Mouse (Mus musculus) spleen, embryonic (tissue): Measurements from ENCODE around the gene Olfr60.

Experiments used
- CTCF ChIA-PET: fragments of 350-600 bp; sonication (Branson Sonifier 250); formaldehyde crosslinking; loops from one replicate; lab custom pipeline; 2022; lab: Charles Lee

Olfr60 gene

DNA sequence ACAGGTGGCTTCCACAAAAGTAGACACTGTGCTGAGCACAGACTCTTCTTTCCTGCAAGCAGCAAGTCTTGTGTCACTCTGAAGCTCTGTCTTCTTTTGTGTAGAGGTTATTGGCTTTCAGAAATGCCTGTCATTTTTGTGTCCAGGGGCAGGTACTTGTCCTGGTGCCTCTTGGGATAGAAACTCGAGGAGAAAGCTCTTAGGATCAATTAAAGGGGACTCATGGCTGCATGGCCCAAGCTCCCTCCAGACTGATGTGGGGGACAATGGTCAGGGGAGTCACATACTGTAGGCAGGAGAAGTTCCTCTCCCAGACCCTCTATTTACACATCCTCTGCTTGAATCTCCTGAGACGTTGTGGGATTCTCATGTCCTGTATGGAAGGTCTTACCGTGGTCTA lies at the start of gene Olfr60:
Gene Olfr60 (minus strand): TSS at position 101 of the 400 bp plus-strand sequence.
- CTCF ChIA-PET: no interaction called here

- CTCF ChIA-PET: no interaction called here
Measured at GRCm38 (mm10) chr7:140402818-140403217, 41.3 kb upstream of the Olfr60 start, which contains the start of gene Olfr531. Gene Olfr531, minus strand, starts transcription at chr7:140402918.

- CTCF ChIA-PET: no interaction called here
Measured at GRCm38 (mm10) chr7:140376911-140377310, 15.4 kb upstream of the Olfr60 start.

DNA sequence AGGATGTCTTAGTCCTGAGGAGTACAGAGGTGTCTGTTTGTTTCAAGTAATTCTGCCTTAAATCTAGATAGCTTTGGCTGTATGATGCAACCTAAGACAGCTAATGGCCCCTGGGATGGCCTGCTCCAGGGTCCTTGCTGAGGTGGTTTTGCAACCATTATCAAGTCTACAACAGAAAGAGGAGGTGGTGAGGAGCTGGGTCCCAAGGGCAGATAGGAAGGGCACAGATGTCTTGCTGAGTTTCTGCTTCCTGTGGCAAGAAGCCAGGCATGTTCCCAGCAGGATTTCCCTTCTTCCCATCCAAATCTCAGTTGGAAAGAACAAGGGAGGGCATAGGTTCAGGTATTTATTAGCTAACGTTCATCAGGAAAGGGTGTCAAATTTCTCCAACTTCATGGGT lies 14.8 kb upstream of the Olfr60 start, which contains the start of gene Olfr530:
Gene Olfr530 (minus strand): TSS at position 101 of the 400 bp plus-strand sequence.
- CTCF ChIA-PET: no interaction called here

DNA sequence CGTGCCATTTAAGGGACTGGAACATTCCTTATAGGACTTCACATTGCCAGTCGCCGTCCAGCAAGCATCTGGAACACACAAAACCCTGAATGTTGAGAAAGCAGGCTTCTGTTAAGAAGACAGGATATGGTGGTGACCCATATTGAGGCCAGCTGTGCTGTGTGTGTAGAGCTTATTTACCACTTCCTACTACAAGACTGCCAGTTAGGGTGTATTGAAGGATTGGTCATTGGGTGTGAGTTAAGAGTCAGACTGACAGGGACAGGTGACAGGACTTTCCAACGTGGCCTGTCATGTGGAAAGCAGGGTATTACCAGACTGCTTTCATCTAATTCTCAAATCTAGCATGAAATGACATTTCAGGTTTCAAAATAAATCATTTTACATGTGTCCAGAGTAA lies 12.8 kb upstream of the Olfr60 start:
- CTCF ChIA-PET: interaction anchor here (0.5 kb wide), 1 partner anchor 1462 kb away, joined by 3 read pairs; no protein-coding TSS in a partner anchor

DNA sequence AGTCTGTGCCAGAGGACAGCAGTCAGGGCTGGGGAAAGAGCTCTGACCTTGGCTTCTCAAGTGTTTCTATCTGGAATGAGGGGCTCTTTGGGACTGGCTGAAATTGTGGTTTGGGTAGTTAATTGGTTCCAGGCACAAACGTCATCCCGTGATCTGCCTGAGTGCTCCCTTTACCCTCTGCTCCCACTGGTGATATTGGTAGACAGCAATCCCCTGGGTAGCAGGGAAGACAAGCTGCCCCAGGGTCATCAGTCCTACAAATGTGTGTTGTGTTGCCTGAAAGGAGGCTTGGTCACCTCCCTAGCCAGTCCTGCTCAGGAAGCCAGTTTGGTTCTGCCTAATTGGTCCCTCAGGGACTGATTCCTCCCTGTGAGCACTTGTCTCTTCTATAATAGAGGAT lies 27.8 kb downstream of the Olfr60 start, which contains the start of gene Olfr527:
Gene Olfr527 (plus strand): TSS at position 301 of the 400 bp plus-strand sequence.
- CTCF ChIA-PET: no interaction called here

DNA sequence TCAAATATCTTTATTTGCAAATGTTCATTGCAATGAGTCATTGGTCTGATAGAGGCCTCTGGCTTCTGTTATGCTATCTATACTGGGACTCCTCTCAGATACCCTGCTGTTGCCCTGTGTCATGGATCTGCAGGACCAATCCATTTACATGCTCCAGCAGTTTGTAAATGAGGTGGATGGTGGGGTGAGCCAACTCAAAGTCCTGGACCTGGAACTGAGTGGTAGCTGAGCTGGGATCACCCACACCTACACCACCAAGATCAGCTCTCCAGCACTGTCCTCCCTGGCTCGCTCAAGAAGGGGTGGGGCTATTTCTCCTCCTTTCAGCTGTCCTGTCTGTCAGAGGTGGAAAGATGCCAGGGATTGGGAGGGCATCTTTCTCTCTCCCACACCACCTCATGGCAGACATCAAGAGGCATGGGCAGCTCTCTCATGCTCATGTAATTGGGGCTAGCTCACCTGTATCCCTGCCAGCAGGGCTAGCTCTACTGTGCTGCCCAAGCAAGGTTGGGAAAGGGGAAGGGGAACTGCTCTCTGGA lies 31.6 kb downstream of the Olfr60 start:
- CTCF ChIA-PET: no interaction called here

DNA sequence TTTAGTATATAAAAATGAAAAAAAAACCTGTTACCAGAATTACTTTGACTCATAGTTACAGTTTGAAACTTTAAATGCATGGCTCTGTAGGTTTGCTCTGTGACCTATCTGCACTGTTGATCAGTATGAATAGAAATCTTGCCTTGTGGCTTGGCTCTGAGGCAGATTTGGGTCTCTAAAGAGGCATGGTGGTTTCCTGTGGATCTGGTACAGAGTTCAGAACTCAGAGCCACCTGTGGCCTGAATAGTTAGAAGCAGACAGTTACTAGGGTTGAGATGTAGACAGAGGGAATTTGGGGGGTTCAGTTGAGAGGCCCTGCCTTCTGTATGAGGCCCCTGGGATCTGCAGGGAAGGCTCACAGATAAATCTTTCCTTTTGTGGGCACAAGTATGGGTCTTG lies 40.3 kb downstream of the Olfr60 start:
- CTCF ChIA-PET: no interaction called here

GRCm38 (mm10) chr7:140320558-140320957 lies 40.9 kb downstream of the Olfr60 start, which contains the start of gene Olfr525:
Gene Olfr525, plus strand, starts transcription at chr7:140320858.
- CTCF ChIA-PET: no interaction called here

DNA sequence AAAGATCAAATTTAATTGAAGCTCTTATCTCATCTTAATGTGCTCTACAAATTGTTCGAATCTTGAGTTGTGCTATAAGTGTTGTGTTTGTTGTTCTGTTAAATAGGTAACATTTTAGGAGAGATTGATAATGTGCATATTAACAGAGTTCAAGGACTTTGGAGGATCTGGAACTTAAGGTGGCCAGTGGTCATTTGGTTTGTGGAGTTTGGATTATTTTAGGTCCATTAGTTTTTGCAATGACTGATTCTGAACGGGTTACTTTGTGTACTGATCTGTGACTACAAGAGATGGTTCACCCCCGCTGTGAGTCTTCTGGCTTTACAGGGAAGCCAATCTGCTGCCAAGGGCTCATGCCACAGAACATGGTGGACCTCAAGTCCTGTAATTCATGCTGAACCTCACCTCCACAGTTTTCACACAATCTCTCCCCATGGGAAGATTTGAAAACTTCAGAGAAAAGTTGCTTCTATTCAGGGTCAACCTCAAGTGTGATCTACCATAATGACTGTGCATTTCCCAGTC lies 41.5 kb downstream of the Olfr60 start:
- CTCF ChIA-PET: no interaction called here

DNA sequence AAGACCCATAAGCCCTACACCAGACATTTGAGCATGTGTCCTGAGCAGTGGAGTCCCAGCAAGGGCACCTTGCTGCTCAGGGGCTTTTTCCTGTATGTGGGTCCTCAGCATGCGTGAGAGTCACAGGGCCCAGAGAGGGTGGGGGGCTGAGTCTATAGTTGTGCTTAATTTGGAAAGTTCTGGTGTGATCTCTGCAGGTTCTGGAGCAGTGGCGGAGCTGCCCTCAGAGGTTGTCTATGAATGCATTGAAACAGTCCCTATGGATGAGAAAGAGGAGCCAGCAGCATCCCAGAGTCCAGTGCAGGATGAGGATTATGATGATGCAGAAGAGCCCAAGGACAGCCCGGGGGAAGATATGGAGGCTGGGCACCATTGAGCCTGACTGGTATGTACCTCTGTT lies 62.1 kb downstream of the Olfr60 start:
- CTCF ChIA-PET: no interaction called here

- CTCF ChIA-PET: no interaction called here
Measured at GRCm38 (mm10) chr7:140296876-140297275, 64.6 kb downstream of the Olfr60 start.

GRCm38 (mm10) chr7:140295746-140296145 lies 65.7 kb downstream of the Olfr60 start:
- CTCF ChIA-PET: no interaction called here
